Mouse (Mus musculus): ENCODE measurements around the gene Fbxo28. TPM values are rescaled to one million over a fixed set of nuclear protein-coding genes. Genes with fewer than 3 reads are reported as not detected.

Fbxo28 gene
- polyA plus RNA-seq, 2 experiments: 3.8 to 7.1 TPM

GRCm38 (mm10) chr1:182302916-182303315 is 38.5 kb downstream of the Fbxo28 start:
- DNase-seq (ENCODE audit: low read depth in 3 of 3, low spot score in 3 of 3): no peak
- Histone ChIP-seq H3K4me2 (ENCODE audit: low read depth) (no peak overlapping the region), H3K9me3 (ENCODE audit: control insufficient read depth, low read length) (no peaks in the 10 kb centered on the region), H3K27me3 (ENCODE audit: control insufficient read depth, insufficient read depth, low read length) (no peaks in the 10 kb centered on the region), H3K4me1 (replicated peaks; ENCODE audit: control insufficient read depth in 2 of 2, insufficient read depth in 2 of 2, low read length in 1 of 2) (no peaks in the 10 kb centered on the region), H3K9ac (replicated peaks) (no peak overlapping the region), H3K27ac (no peak overlapping the region), H3K36me3 (replicated peaks; ENCODE audit: control insufficient read depth, insufficient read depth, low read depth) (no peaks in the 10 kb centered on the region), H3K4me3 (ENCODE audit: insufficient read depth in 1 of 2, low read depth in 2 of 2, low read length in 2 of 2) (no peak overlapping the region)
- no peak for TF ChIP-seq EP300 (IDR thresholded peaks at IDR 0.05; ENCODE audit: low read depth)
- no peak for TF ChIP-seq CTCF (IDR thresholded peaks at IDR 0.05; ENCODE audit: low read depth)
- no peak for ATAC-seq (ENCODE audit: insufficient read depth)
- 67% methylated on average over 5 of the region's 5 CpGs for WGBS (ENCODE audit: insufficient replicate concordance)

DNA sequence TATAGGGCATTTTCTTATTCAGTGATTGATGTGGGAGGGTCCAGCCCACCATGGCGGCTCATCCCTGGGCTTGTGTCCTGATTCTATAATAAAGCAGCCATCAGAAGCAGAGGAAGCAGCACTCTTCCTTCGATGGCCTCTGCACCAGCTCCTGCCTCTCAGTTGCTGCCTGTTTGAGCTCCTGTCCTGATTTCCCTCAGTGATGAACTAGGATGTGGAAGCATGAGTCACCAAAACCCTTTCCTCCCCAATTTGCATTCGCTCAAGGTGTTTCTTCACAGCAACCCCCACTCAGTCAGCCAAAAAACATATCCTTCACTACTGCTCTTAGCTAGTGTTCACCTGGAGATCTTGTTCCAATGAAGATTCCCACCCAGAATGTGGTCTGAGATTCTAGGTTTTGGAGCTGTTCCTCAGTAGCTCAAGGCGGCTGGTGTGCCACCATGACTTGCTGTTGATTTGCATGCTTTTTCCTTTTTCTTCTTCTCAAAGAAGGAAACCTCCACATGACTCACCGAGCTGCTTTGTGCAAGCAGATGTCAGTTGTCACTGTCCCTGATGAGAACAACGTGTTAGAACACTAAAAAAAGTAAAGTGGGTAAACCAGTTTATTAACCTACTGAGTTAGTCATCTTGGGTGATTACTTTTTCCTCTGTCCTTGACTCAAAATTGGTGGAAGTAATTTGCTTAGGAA is 39.1 kb downstream of the Fbxo28 start:
- TF ChIP-seq CTCF (IDR thresholded peaks at IDR 0.05; ENCODE audit: low read depth): no peak
- TF ChIP-seq EP300 (IDR thresholded peaks at IDR 0.05; ENCODE audit: low read depth): no peak
- no peaks in the 10 kb centered on the region for H3K9me3 ChIP-seq (ENCODE audit: control insufficient read depth, low read length)
- H3K27ac ChIP-seq: no peak overlapping the region
- H3K27me3 ChIP-seq (ENCODE audit: control insufficient read depth, insufficient read depth, low read length): no peaks in the 10 kb centered on the region
- H3K9ac ChIP-seq (replicated peaks): no peak overlapping the region
- no peaks in the 10 kb centered on the region for H3K36me3 ChIP-seq (replicated peaks; ENCODE audit: control insufficient read depth, insufficient read depth, low read depth)
- no peak for ATAC-seq (ENCODE audit: insufficient read depth)
- no peak overlapping the region for H3K4me3 ChIP-seq (ENCODE audit: insufficient read depth in 1 of 2, low read depth in 2 of 2, low read length in 2 of 2)
- H3K4me2 ChIP-seq (ENCODE audit: low read depth): no peak overlapping the region
- 37% methylated on average over 6 of the region's 6 CpGs for WGBS (ENCODE audit: insufficient replicate concordance)
- DNase-seq (ENCODE audit: low read depth in 3 of 3, low spot score in 3 of 3): no peak
- no peaks in the 10 kb centered on the region for H3K4me1 ChIP-seq (replicated peaks; ENCODE audit: control insufficient read depth in 2 of 2, insufficient read depth in 2 of 2, low read length in 1 of 2)

GRCm38 (mm10) chr1:182297821-182298220 is 43.6 kb downstream of the Fbxo28 start:
- Histone ChIP-seq H3K4me2 (ENCODE audit: low read depth) (no peak overlapping the region), H3K4me3 (ENCODE audit: insufficient read depth in 1 of 2, low read depth in 2 of 2, low read length in 2 of 2) (no peak overlapping the region), H3K36me3 (replicated peaks; ENCODE audit: control insufficient read depth, insufficient read depth, low read depth) (no peaks in the 10 kb centered on the region), H3K27me3 (ENCODE audit: control insufficient read depth, insufficient read depth, low read length) (no peaks in the 10 kb centered on the region), H3K27ac (no peak overlapping the region), H3K9ac (replicated peaks) (no peak overlapping the region; the same call in 1 of the 2 replicates), H3K4me1 (replicated peaks; ENCODE audit: control insufficient read depth in 2 of 2, insufficient read depth in 2 of 2, low read length in 1 of 2) (no peaks in the 10 kb centered on the region), H3K9me3 (ENCODE audit: control insufficient read depth, low read length) (no peaks in the 10 kb centered on the region)
- DNase-seq (ENCODE audit: low read depth in 3 of 3, low spot score in 3 of 3): no peak
- no peak for TF ChIP-seq CTCF (IDR thresholded peaks at IDR 0.05; ENCODE audit: low read depth)
- WGBS (ENCODE audit: insufficient replicate concordance): 75% methylated on average over 5 of the region's 5 CpGs
- no peak for ATAC-seq (ENCODE audit: insufficient read depth)

DNA sequence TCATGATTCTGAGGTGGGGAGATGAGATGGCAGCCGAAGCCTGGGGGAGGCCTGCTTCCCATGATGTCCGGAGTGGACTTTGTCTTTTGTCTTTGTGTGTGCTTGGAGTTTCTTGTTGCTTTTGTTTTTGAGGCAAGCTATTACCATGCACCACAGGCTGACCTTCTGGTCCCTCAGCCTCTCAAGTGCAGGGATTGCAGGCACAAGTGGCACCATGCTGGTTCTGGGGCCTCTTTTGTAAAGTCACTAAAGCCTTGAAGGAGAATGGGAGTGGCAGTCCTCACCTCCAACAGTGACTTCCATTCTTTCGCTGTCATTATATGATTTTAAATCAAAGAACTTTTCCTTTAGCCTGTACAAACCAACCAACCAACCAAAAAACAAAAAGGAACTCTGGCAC is 44.2 kb downstream of the Fbxo28 start:
- no peak overlapping the region for H3K4me3 ChIP-seq (ENCODE audit: insufficient read depth in 1 of 2, low read depth in 2 of 2, low read length in 2 of 2)
- no peaks in the 10 kb centered on the region for H3K9me3 ChIP-seq (ENCODE audit: control insufficient read depth, low read length)
- TF ChIP-seq EP300 (IDR thresholded peaks at IDR 0.05; ENCODE audit: low read depth): no peak
- no peak for TF ChIP-seq CTCF (IDR thresholded peaks at IDR 0.05; ENCODE audit: low read depth)
- no peak overlapping the region for H3K4me2 ChIP-seq (ENCODE audit: low read depth)
- ATAC-seq (ENCODE audit: insufficient read depth) (no peak), DNase-seq (ENCODE audit: low read depth in 3 of 3, low spot score in 3 of 3) (no peak)
- H3K36me3 ChIP-seq (replicated peaks; ENCODE audit: control insufficient read depth, insufficient read depth, low read depth): no peaks in the 10 kb centered on the region
- no peaks in the 10 kb centered on the region for H3K27me3 ChIP-seq (ENCODE audit: control insufficient read depth, insufficient read depth, low read length)
- H3K27ac ChIP-seq: no peak overlapping the region
- no peak overlapping the region for H3K9ac ChIP-seq (replicated peaks)
- H3K4me1 ChIP-seq (replicated peaks; ENCODE audit: control insufficient read depth in 2 of 2, insufficient read depth in 2 of 2, low read length in 1 of 2): peaks cover 0 to 5% of the 10 kb centered on the region in 2 experiments; a peak in 1 of 4 replicates
- WGBS (ENCODE audit: insufficient replicate concordance): 64% methylated on average over 3 of the region's 3 CpGs

DNA sequence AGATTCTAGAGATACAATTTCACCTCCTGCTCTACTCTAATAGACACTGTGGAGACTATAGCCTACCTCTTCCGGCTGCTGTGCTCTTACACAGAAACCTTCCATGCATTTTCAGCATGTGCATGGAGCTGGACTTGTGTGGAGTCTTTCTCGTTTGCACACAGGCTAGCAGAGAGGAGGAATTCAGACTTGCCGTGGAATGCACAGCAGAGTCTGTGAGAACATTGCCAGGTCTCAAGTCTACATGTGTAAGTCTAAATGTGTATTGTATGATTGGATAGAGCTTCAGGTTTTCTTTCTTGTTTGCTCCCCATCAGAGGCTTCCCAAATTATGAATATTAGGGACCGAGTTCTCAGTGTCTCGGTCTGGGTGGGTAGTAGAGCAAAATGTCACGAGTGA is 44.6 kb downstream of the Fbxo28 start:
- Histone ChIP-seq H3K27ac (no peak overlapping the region), H3K9me3 (ENCODE audit: control insufficient read depth, low read length) (no peaks in the 10 kb centered on the region), H3K4me2 (ENCODE audit: low read depth) (no peak overlapping the region), H3K27me3 (ENCODE audit: control insufficient read depth, insufficient read depth, low read length) (no peaks in the 10 kb centered on the region), H3K36me3 (replicated peaks; ENCODE audit: control insufficient read depth, insufficient read depth, low read depth) (no peaks in the 10 kb centered on the region), H3K9ac (replicated peaks) (no peak overlapping the region), H3K4me3 (ENCODE audit: insufficient read depth in 1 of 2, low read depth in 2 of 2, low read length in 2 of 2) (no peak overlapping the region), H3K4me1 (replicated peaks; ENCODE audit: control insufficient read depth in 2 of 2, insufficient read depth in 2 of 2, low read length in 1 of 2) (peaks cover 0 to 7% of the 10 kb centered on the region in 2 experiments; a peak in 1 of 4 replicates)
- TF ChIP-seq EP300 (IDR thresholded peaks at IDR 0.05; ENCODE audit: low read depth): no peak
- no peak for TF ChIP-seq CTCF (IDR thresholded peaks at IDR 0.05; ENCODE audit: low read depth)
- DNase-seq (ENCODE audit: low read depth in 3 of 3, low spot score in 3 of 3) (no peak), ATAC-seq (ENCODE audit: insufficient read depth) (no peak)
- WGBS (ENCODE audit: insufficient replicate concordance): 65% methylated on average over 6 of the region's 6 CpGs

All from liver, embryonic 14.5 days (tissue).